Mouse (Mus musculus) CH12.LX (cell line): Measurements from ENCODE around the gene Krt1. TPM values are rescaled to one million over a fixed set of nuclear protein-coding genes. Genes with fewer than 3 reads are reported as not detected.

Source experiments
- DNase-seq: peaks from one replicate; pipeline ENCODE4 v3.0.0-alpha.2; 2013; ENCODE audit errors: extremely low read depth
- H3K27ac ChIP-seq: 2 replicates; pipeline ENCODE4 v1.5.1; 2012; ENCODE audit warnings: low read depth, mild to moderate bottlenecking, control low read depth, moderate library complexity; ENCODE audit not compliant: insufficient read depth
- H3K27me3 ChIP-seq: replicated peaks from 2 replicates; pipeline ENCODE3; 2012; ENCODE audit warnings: inconsistent platforms
- H3K36me3 ChIP-seq, 2 experiments: replicated peaks in 1 of 2; 2 replicates each; pipeline versions ENCODE3 to v1.6.1; 2012; ENCODE audit warnings: inconsistent platforms in 1 of 2, low read length in 1 of 2, mild to moderate bottlenecking in 1 of 2, mixed read lengths in 1 of 2, moderate library complexity in 1 of 2; ENCODE audit not compliant: control insufficient read depth in 1 of 2, insufficient read depth in 1 of 2
- H3K4me1 ChIP-seq, 2 experiments: 2 replicates each; pipeline ENCODE4 v1.6.1; 2012; ENCODE audit warnings: inconsistent platforms in 1 of 2, moderate library complexity in 1 of 2; ENCODE audit not compliant: insufficient read depth in 2 of 2, control insufficient read depth in 1 of 2
- H3K4me2 ChIP-seq: 2 replicates; pipeline ENCODE4 v1.6.1; 2012; ENCODE audit warnings: low read depth, mild to moderate bottlenecking, control low read depth; ENCODE audit not compliant: poor library complexity, insufficient read depth, severe bottlenecking
- H3K4me3 ChIP-seq, 3 experiments: fragments of 150-350 bp in 1 of 3; sonication (generic) in 1 of 3; replicated peaks in 1 of 3; 2 replicates each; pipeline versions ENCODE3 to v1.5.1; 2011 to 2012; ENCODE audit warnings: low read depth in 2 of 3, low read length in 2 of 3, mild to moderate bottlenecking in 2 of 3, moderate library complexity in 2 of 3, control low read depth in 1 of 3, improper control_type of control experiment in 1 of 3, inconsistent platforms in 1 of 3, mixed read lengths in 1 of 3; ENCODE audit not compliant: poor library complexity in 1 of 3
- H3K79me2 ChIP-seq: replicated peaks from 2 replicates; pipeline ENCODE4 v1.6.1; 2012; ENCODE audit warnings: mild to moderate bottlenecking, moderate library complexity; ENCODE audit not compliant: control insufficient read depth, poor library complexity, insufficient read depth, severe bottlenecking; ENCODE audit errors: extremely low read depth
- H3K9ac ChIP-seq: 2 replicates; pipeline ENCODE4 v1.6.1; 2012; ENCODE audit warnings: low read depth, mild to moderate bottlenecking, control low read depth, moderate library complexity; ENCODE audit not compliant: insufficient read depth
- H3K9me3 ChIP-seq: replicated peaks from 2 replicates; pipeline ENCODE3; 2012; ENCODE audit warnings: low read length, inconsistent platforms, mixed read lengths
- CHD1 ChIP-seq: IDR thresholded peaks from 2 replicates; pipeline ENCODE4 v1.6.1; 2012; ENCODE audit warnings: low read depth, low read length, improper control_type of control experiment, inconsistent platforms
- CHD2 ChIP-seq: IDR thresholded peaks from 2 replicates; pipeline ENCODE4 v1.6.1; 2011; ENCODE audit warnings: low read length, improper control_type of control experiment
- CTCF ChIP-seq, 2 experiments: IDR thresholded peaks in 1 of 2; conservative IDR thresholded peaks in 1 of 2; 2 replicates each; pipeline ENCODE4 v1.5.1; 2011 to 2012; ENCODE audit warnings: low read depth in 2 of 2, low read length in 2 of 2, improper control_type of control experiment in 1 of 2, inconsistent platforms in 1 of 2, mild to moderate bottlenecking in 1 of 2, moderate library complexity in 1 of 2
- ELF1 ChIP-seq: IDR thresholded peaks from 2 replicates; pipeline ENCODE4 v1.6.1; 2014; ENCODE audit warnings: low read depth, mild to moderate bottlenecking, inconsistent platforms, low read length, improper control_type of control experiment
- EP300 ChIP-seq: IDR thresholded peaks from 2 replicates; pipeline ENCODE4 v1.6.1; 2011; ENCODE audit warnings: low read length, improper control_type of control experiment
- ETS1 ChIP-seq: conservative IDR thresholded peaks from 2 replicates; pipeline ENCODE4 v1.6.1; 2012; ENCODE audit warnings: low read depth, mild to moderate bottlenecking, inconsistent platforms, low read length, improper control_type of control experiment, moderate library complexity
- GABPA ChIP-seq: IDR thresholded peaks from 2 replicates; pipeline ENCODE4 v1.6.1; 2012; ENCODE audit warnings: low read depth, low read length, improper control_type of control experiment, inconsistent platforms; ENCODE audit not compliant: insufficient replicate concordance
- HCFC1 ChIP-seq: IDR thresholded peaks from 2 replicates; pipeline ENCODE4 v1.6.1; 2012; ENCODE audit warnings: low read depth, mild to moderate bottlenecking, inconsistent platforms, low read length, improper control_type of control experiment
- IRF4 ChIP-seq: IDR thresholded peaks from 2 replicates; pipeline ENCODE4 v1.6.1; 2014; ENCODE audit warnings: low read depth, mild to moderate bottlenecking, inconsistent platforms, low read length, improper control_type of control experiment
- JUN ChIP-seq: IDR thresholded peaks from 2 replicates; pipeline ENCODE4 v1.6.1; 2011; ENCODE audit warnings: low read depth, mild to moderate bottlenecking, low read length, improper control_type of control experiment, moderate library complexity; ENCODE audit not compliant: insufficient read depth
- JUND ChIP-seq: conservative IDR thresholded peaks from 2 replicates; pipeline ENCODE4 v1.6.1; 2011; ENCODE audit warnings: low read depth, low read length, improper control_type of control experiment
- MAFK ChIP-seq: IDR thresholded peaks from 2 replicates; pipeline ENCODE4 v1.6.1; 2011; ENCODE audit warnings: low read length, improper control_type of control experiment; ENCODE audit not compliant: insufficient replicate concordance
- MAX ChIP-seq: IDR thresholded peaks from 2 replicates; pipeline ENCODE4 v1.6.1; 2011; ENCODE audit warnings: low read length, improper control_type of control experiment
- MEF2A ChIP-seq: IDR thresholded peaks from 2 replicates; pipeline ENCODE4 v1.6.1; 2014; ENCODE audit warnings: low read depth, mild to moderate bottlenecking, inconsistent platforms, low read length, improper control_type of control experiment, borderline replicate concordance
- MXI1 ChIP-seq: IDR thresholded peaks from 2 replicates; pipeline ENCODE4 v1.6.1; 2011; ENCODE audit warnings: mild to moderate bottlenecking, low read depth, low read length, improper control_type of control experiment
- MYC ChIP-seq: IDR thresholded peaks from 2 replicates; pipeline ENCODE4 v1.6.1; 2011; ENCODE audit warnings: low read depth, mild to moderate bottlenecking, improper control_type of control experiment, low read length
- NELFE ChIP-seq: IDR thresholded peaks from 2 replicates; pipeline ENCODE4 v1.6.1; 2011; ENCODE audit warnings: low read depth, low read length, improper control_type of control experiment
- NRF1 ChIP-seq: IDR thresholded peaks from 2 replicates; pipeline ENCODE4 v1.6.1; 2014; ENCODE audit warnings: low read depth, mild to moderate bottlenecking, inconsistent platforms, low read length, improper control_type of control experiment, moderate library complexity
- PAX5 ChIP-seq: IDR thresholded peaks from 2 replicates; pipeline ENCODE4 v1.6.1; 2012; ENCODE audit warnings: low read length, inconsistent platforms, mixed read lengths
- POLR2AphosphoS2 ChIP-seq: IDR thresholded peaks from 2 replicates; pipeline ENCODE4 v1.6.1; 2011; ENCODE audit warnings: low read depth, low read length, improper control_type of control experiment
- RCOR1 ChIP-seq: conservative IDR thresholded peaks from 2 replicates; pipeline ENCODE4 v1.6.1; 2012; ENCODE audit warnings: low read depth, mild to moderate bottlenecking, inconsistent platforms, low read length, improper control_type of control experiment
- SMC3 ChIP-seq: IDR thresholded peaks from 2 replicates; pipeline ENCODE4 v1.6.1; 2011; ENCODE audit warnings: low read depth, low read length, improper control_type of control experiment
- TBP ChIP-seq: conservative IDR thresholded peaks from 2 replicates; pipeline ENCODE4 v1.6.1; 2011; ENCODE audit warnings: low read depth, low read length, improper control_type of control experiment
- TCF12 ChIP-seq: IDR thresholded peaks from 2 replicates; pipeline ENCODE4 v1.6.1; 2014; ENCODE audit warnings: low read depth, mild to moderate bottlenecking, inconsistent platforms, low read length, improper control_type of control experiment
- UBTF ChIP-seq: IDR thresholded peaks from 2 replicates; pipeline ENCODE4 v1.6.1; 2012; ENCODE audit warnings: low read depth, mild to moderate bottlenecking, inconsistent platforms, low read length, improper control_type of control experiment, moderate library complexity
- USF1 ChIP-seq: IDR thresholded peaks from 2 replicates; pipeline ENCODE4 v1.6.1; 2014; ENCODE audit warnings: low read depth, mild to moderate bottlenecking, inconsistent platforms, low read length, improper control_type of control experiment
- USF2 ChIP-seq: conservative IDR thresholded peaks from 2 replicates; pipeline ENCODE4 v1.6.1; 2011; ENCODE audit warnings: low read depth, low read length, improper control_type of control experiment
- ZKSCAN1 ChIP-seq: IDR thresholded peaks from 2 replicates; pipeline ENCODE4 v1.6.1; 2012; ENCODE audit warnings: low read depth, inconsistent platforms, low read length, improper control_type of control experiment, borderline replicate concordance
- ZNF384 ChIP-seq: IDR thresholded peaks from 2 replicates; pipeline ENCODE4 v1.6.1; 2012; ENCODE audit warnings: low read depth, low read length, improper control_type of control experiment, inconsistent platforms
- dilution Hi-C: fragments of 300-500 bp; cut with MboI; formaldehyde crosslinking; loops from 2 replicates; pipeline ENCODE4 v1.14.3; 2020; ENCODE audit warnings: low sequenced_read_pairs; ENCODE audit not compliant: extremely low pct_unique_long_range_greater_than_20kb, extremely low pct_ligation_motif_present
- in situ Hi-C: fragments of 300-500 bp; cut with MboI; formaldehyde crosslinking; loops from 3 replicates; pipeline ENCODE4 v1.14.3; 2019; ENCODE audit warnings: low sequenced_read_pairs, low pct_ligation_motif_present, low pct_unique_long_range_greater_than_20kb, mixed read lengths
- polyA plus RNA-seq: library from polyadenylated mRNA; unstranded; fragments of >175 nt; gene quantifications from 2 replicates; pipeline ENCODE4 v1.2.1, GENCODE M21; 2012; ENCODE audit warnings: low read depth; ENCODE audit not compliant: insufficient read length
- total RNA-seq, 2 experiments: library from RNA; depleted of rRNA; stranded (reverse); fragments of 300-350 nt in 1 of 2; fragments of >200 nt in 1 of 2; gene quantifications; 2 replicates each; pipeline ENCODE4 v1.2.3; 2012 to 2014

The Krt1 gene
- total and polyA plus RNA-seq, 3 experiments = not detected

GRCm38 (mm10) chr15:101829441-101829840 is 21.2 kb downstream of the Krt1 start:
- DNase-seq = no peak
- TF ChIP-seq TCF12 = no peak
- TF ChIP-seq USF2 = no peak
- TF ChIP-seq MAX = no peak
- TF ChIP-seq MAFK = no peak
- no peak for TF ChIP-seq CHD1
- TF ChIP-seq SMC3 = no peak
- no peak for TF ChIP-seq ZKSCAN1
- TF ChIP-seq ZNF384 = no peak
- TF ChIP-seq NRF1 = no peak
- TF ChIP-seq ETS1 = no peak
- no peak for TF ChIP-seq ELF1
- TF ChIP-seq USF1 = no peak
- no peak for TF ChIP-seq NELFE
- TF ChIP-seq JUND = no peak
- no peak for TF ChIP-seq PAX5
- Histone ChIP-seq H3K4me1 (peaks cover 0 to 3% of the 10 kb centered on the region in 2 experiments; a peak in 1 of 4 replicates), H3K9ac (no peak overlapping the region), H3K4me3 (no peak overlapping the region), H3K27ac (no peak overlapping the region), H3K36me3 (no peaks in the 10 kb centered on the region), H3K9me3 (no peaks in the 10 kb centered on the region), H3K4me2 (no peak overlapping the region), H3K79me2 (no peaks in the 10 kb centered on the region), H3K27me3 (peaks cover 96% of the 10 kb centered on the region)
- dilution Hi-C loops (no loop called here), in situ Hi-C loops (no loop called here)

GRCm38 (mm10) chr15:101821786-101822185 is 28.8 kb downstream of the Krt1 start:
- Histone ChIP-seq H3K4me3 (no peak overlapping the region), H3K4me2 (no peak overlapping the region), H3K9me3 (no peaks in the 10 kb centered on the region), H3K27me3 (peaks cover 91% of the 10 kb centered on the region), H3K79me2 (no peaks in the 10 kb centered on the region), H3K27ac (no peak overlapping the region), H3K9ac (no peak overlapping the region), H3K4me1 (peaks cover 0 to 3% of the 10 kb centered on the region in 2 experiments; a peak in 1 of 4 replicates), H3K36me3 (no peaks in the 10 kb centered on the region)
- in situ Hi-C loops (no loop called here), dilution Hi-C loops (no loop called here)
- TF ChIP-seq CTCF (conservative IDR thresholded peaks at IDR 0.05 in 1 of 2, IDR thresholded peaks at IDR 0.05 in 1 of 2; ENCODE audit: low read depth in 2 of 2, low read length in 2 of 2) = no peak
- TF ChIP-seq HCFC1 = no peak
- TF ChIP-seq IRF4 = no peak
- no peak for TF ChIP-seq ZNF384
- TF ChIP-seq UBTF = no peak
- TF ChIP-seq MXI1 = no peak
- no peak for TF ChIP-seq CHD2
- no peak for TF ChIP-seq MEF2A
- TF ChIP-seq PAX5 = no peak
- TF ChIP-seq CHD1 = no peak
- no peak for TF ChIP-seq TCF12
- no peak for TF ChIP-seq MAFK
- TF ChIP-seq MYC = no peak
- TF ChIP-seq POLR2AphosphoS2 = no peak
- no peak for TF ChIP-seq ETS1
- TF ChIP-seq EP300 = no peak
- TF ChIP-seq RCOR1 = no peak
- TF ChIP-seq TBP = no peak
- no peak for TF ChIP-seq GABPA
- no peak for TF ChIP-seq JUN
- no peak for DNase-seq
